Mouse (Mus musculus): Measurements from ENCODE around the gene Gm17657. TPM values are rescaled to one million over a fixed set of nuclear protein-coding genes. Genes with fewer than 3 reads are reported as not detected.
A peak's percentile ranks its signal among the peaks of the same experiment; 100 is the strongest.
"Not testable (repeated sequence)": the region's sequence is repeated elsewhere in the genome, so short reads cannot be mapped to it uniquely, and the experiment has no call there.

Gm17657 gene
- polyA plus RNA-seq, 1 experiment from 2014 or later = not detected

- H3K4me3 ChIP-seq (replicated peaks; ENCODE audit: low read length) = no peak overlapping the region
- peaks cover 3% of the 10 kb centered on the region for H3K36me3 ChIP-seq (replicated peaks; ENCODE audit: control insufficient read depth, insufficient read depth)
- no peaks in the 10 kb centered on the region for H3K27me3 ChIP-seq (ENCODE audit: control insufficient read depth, insufficient read depth, low read length)
- H3K4me2 ChIP-seq (replicated peaks) = no peak overlapping the region
- ATAC-seq (ENCODE audit: low FRiP score) (no peak), DNase-seq (ENCODE audit: low spot score) (no peak)
- H3K4me1 ChIP-seq (replicated peaks; ENCODE audit: control insufficient read depth, insufficient read depth, low read length) = peaks cover 11% of the 10 kb centered on the region; the same call in 1 of the 2 replicates
- no peaks in the 10 kb centered on the region for H3K9me3 ChIP-seq (ENCODE audit: control insufficient read depth, low read length)
- WGBS = 84% methylated on average over 6 of the region's 6 CpGs
- no peak overlapping the region for H3K27ac ChIP-seq
- no peak overlapping the region for H3K9ac ChIP-seq
These were observed 49.9 kb downstream of the Gm17657 start for GRCm38 (mm10) chr17:29499511-29499910.

- not testable (repeated sequence) for H3K9ac ChIP-seq; H3K27ac ChIP-seq; H3K36me3 ChIP-seq (replicated peaks; ENCODE audit: control insufficient read depth, insufficient read depth); ATAC-seq (ENCODE audit: low FRiP score); DNase-seq (ENCODE audit: low spot score); H3K27me3 ChIP-seq (ENCODE audit: control insufficient read depth, insufficient read depth, low read length); H3K4me2 ChIP-seq (replicated peaks); H3K4me3 ChIP-seq (replicated peaks; ENCODE audit: low read length); H3K9me3 ChIP-seq (ENCODE audit: control insufficient read depth, low read length)
- H3K4me1 ChIP-seq (replicated peaks; ENCODE audit: control insufficient read depth, insufficient read depth, low read length) = peaks cover 11% of the 10 kb centered on the region; the same call in 1 of the 2 replicates
- 88% methylated on average over 1 of the region's 2 CpGs for WGBS
These were observed 50.5 kb downstream of the Gm17657 start for GRCm38 (mm10) chr17:29498952-29499351.

GRCm38 (mm10) chr17:29498028-29498427 lies 51.4 kb downstream of the Gm17657 start:
- peaks cover 12% of the 10 kb centered on the region for H3K36me3 ChIP-seq (replicated peaks; ENCODE audit: control insufficient read depth, insufficient read depth)
- no peak overlapping the region for H3K4me2 ChIP-seq (replicated peaks)
- H3K27ac ChIP-seq = no peak overlapping the region
- no peak overlapping the region for H3K9ac ChIP-seq
- DNase-seq (ENCODE audit: low spot score) = no peak
- H3K4me3 ChIP-seq (replicated peaks; ENCODE audit: low read length) = no peak overlapping the region
- ATAC-seq (ENCODE audit: low FRiP score) = no peak
- 65% methylated on average over 4 of the region's 4 CpGs for WGBS
- no peaks in the 10 kb centered on the region for H3K9me3 ChIP-seq (ENCODE audit: control insufficient read depth, low read length)
- H3K27me3 ChIP-seq (ENCODE audit: control insufficient read depth, insufficient read depth, low read length) = no peaks in the 10 kb centered on the region
- peaks cover 12% of the 10 kb centered on the region for H3K4me1 ChIP-seq (replicated peaks; ENCODE audit: control insufficient read depth, insufficient read depth, low read length)

GRCm38 (mm10) chr17:29497481-29497880 lies 52.0 kb downstream of the Gm17657 start:
- H3K9me3 ChIP-seq (ENCODE audit: control insufficient read depth, low read length); H3K27ac ChIP-seq; H3K27me3 ChIP-seq (ENCODE audit: control insufficient read depth, insufficient read depth, low read length); H3K4me3 ChIP-seq (replicated peaks; ENCODE audit: low read length); H3K4me2 ChIP-seq (replicated peaks); H3K9ac ChIP-seq; DNase-seq (ENCODE audit: low spot score); ATAC-seq (ENCODE audit: low FRiP score): not testable (repeated sequence)
- WGBS = 69% methylated on average over 1 of the region's 1 CpGs
- Histone ChIP-seq H3K36me3 (replicated peaks; ENCODE audit: control insufficient read depth, insufficient read depth) (peaks cover 12% of the 10 kb centered on the region), H3K4me1 (replicated peaks; ENCODE audit: control insufficient read depth, insufficient read depth, low read length) (peaks cover 11% of the 10 kb centered on the region)

GRCm38 (mm10) chr17:29497071-29497354 lies 52.4 kb downstream of the Gm17657 start:
- 98% methylated on average over 3 of the region's 3 CpGs for WGBS
- H3K27ac ChIP-seq = no peak overlapping the region
- no peak for DNase-seq (ENCODE audit: low spot score)
- no peak for ATAC-seq (ENCODE audit: low FRiP score)
- no peak overlapping the region for H3K4me3 ChIP-seq (replicated peaks; ENCODE audit: low read length)
- no peaks in the 10 kb centered on the region for H3K9me3 ChIP-seq (ENCODE audit: control insufficient read depth, low read length)
- peaks cover 11% of the 10 kb centered on the region for H3K4me1 ChIP-seq (replicated peaks; ENCODE audit: control insufficient read depth, insufficient read depth, low read length)
- H3K9ac ChIP-seq = no peak overlapping the region
- H3K4me2 ChIP-seq (replicated peaks) = no peak overlapping the region
- no peaks in the 10 kb centered on the region for H3K27me3 ChIP-seq (ENCODE audit: control insufficient read depth, insufficient read depth, low read length)
- peaks cover 12% of the 10 kb centered on the region for H3K36me3 ChIP-seq (replicated peaks; ENCODE audit: control insufficient read depth, insufficient read depth)

GRCm38 (mm10) chr17:29496211-29497070 lies 53.0 kb downstream of the Gm17657 start:
- DNase-seq (ENCODE audit: low spot score) (no peak), ATAC-seq (ENCODE audit: low FRiP score) (no peak)
- Histone ChIP-seq H3K9me3 (ENCODE audit: control insufficient read depth, low read length) (no peaks in the 10 kb centered on the region), H3K27ac (no peak overlapping the region), H3K36me3 (replicated peaks; ENCODE audit: control insufficient read depth, insufficient read depth) (peaks cover 12% of the 10 kb centered on the region), H3K4me2 (replicated peaks) (no peak overlapping the region), H3K4me3 (replicated peaks; ENCODE audit: low read length) (no peak overlapping the region), H3K9ac (no peak overlapping the region), H3K27me3 (ENCODE audit: control insufficient read depth, insufficient read depth, low read length) (no peaks in the 10 kb centered on the region), H3K4me1 (replicated peaks; ENCODE audit: control insufficient read depth, insufficient read depth, low read length) (peaks cover 11% of the 10 kb centered on the region)
- 78% methylated on average over 6 of the region's 6 CpGs for WGBS

GRCm38 (mm10) chr17:29494732-29495076 lies 54.7 kb downstream of the Gm17657 start:
- Histone ChIP-seq H3K4me3 (replicated peaks; ENCODE audit: low read length) (no peak overlapping the region), H3K9ac (no peak overlapping the region), H3K27me3 (ENCODE audit: control insufficient read depth, insufficient read depth, low read length) (no peaks in the 10 kb centered on the region), H3K9me3 (ENCODE audit: control insufficient read depth, low read length) (no peaks in the 10 kb centered on the region), H3K4me2 (replicated peaks) (no peak overlapping the region), H3K36me3 (replicated peaks; ENCODE audit: control insufficient read depth, insufficient read depth) (peaks cover 12% of the 10 kb centered on the region), H3K27ac (no peak overlapping the region), H3K4me1 (replicated peaks; ENCODE audit: control insufficient read depth, insufficient read depth, low read length) (peaks cover 11% of the 10 kb centered on the region)
- WGBS = 50% methylated on average over 7 of the region's 8 CpGs
- DNase-seq (ENCODE audit: low spot score) (no peak), ATAC-seq (ENCODE audit: low FRiP score) (no peak)

- H3K4me2 ChIP-seq (replicated peaks) = no peak overlapping the region
- DNase-seq (ENCODE audit: low spot score) (no peak), ATAC-seq (ENCODE audit: low FRiP score) (no peak)
- H3K4me3 ChIP-seq (replicated peaks; ENCODE audit: low read length) = no peak overlapping the region
- no peak overlapping the region for H3K9ac ChIP-seq
- H3K27me3 ChIP-seq (ENCODE audit: control insufficient read depth, insufficient read depth, low read length) = no peaks in the 10 kb centered on the region
- H3K4me1 ChIP-seq (replicated peaks; ENCODE audit: control insufficient read depth, insufficient read depth, low read length) = peaks cover 13% of the 10 kb centered on the region
- 61% methylated on average over 10 of the region's 10 CpGs for WGBS
- H3K36me3 ChIP-seq (replicated peaks; ENCODE audit: control insufficient read depth, insufficient read depth) = peaks cover 12% of the 10 kb centered on the region
- no peak overlapping the region for H3K27ac ChIP-seq
- no peaks in the 10 kb centered on the region for H3K9me3 ChIP-seq (ENCODE audit: control insufficient read depth, low read length)
These were observed 55.2 kb downstream of the Gm17657 start for GRCm38 (mm10) chr17:29494062-29494731.

GRCm38 (mm10) chr17:29493461-29493980 lies 55.9 kb downstream of the Gm17657 start:
- Histone ChIP-seq H3K9me3 (ENCODE audit: control insufficient read depth, low read length) (no peaks in the 10 kb centered on the region), H3K4me2 (replicated peaks) (peak overlapping the region; percentile 96), H3K9ac (no peak overlapping the region), H3K27me3 (ENCODE audit: control insufficient read depth, insufficient read depth, low read length) (no peaks in the 10 kb centered on the region), H3K36me3 (replicated peaks; ENCODE audit: control insufficient read depth, insufficient read depth) (peaks cover 12% of the 10 kb centered on the region), H3K4me3 (replicated peaks; ENCODE audit: low read length) (no peak overlapping the region), H3K27ac (no peak overlapping the region), H3K4me1 (replicated peaks; ENCODE audit: control insufficient read depth, insufficient read depth, low read length) (peaks cover 17% of the 10 kb centered on the region)
- 76% methylated on average over 11 of the region's 11 CpGs for WGBS
- DNase-seq (ENCODE audit: low spot score) = no peak
- no peak for ATAC-seq (ENCODE audit: low FRiP score)

Data from hindbrain, embryonic 14.5 days (tissue).